Mouse (Mus musculus) forebrain, embryonic 15.5 days (tissue): ENCODE measurements around the gene Ly86. TPM values are rescaled to one million over a fixed set of nuclear protein-coding genes. Genes with fewer than 3 reads are reported as not detected.
A peak's percentile ranks its signal among the peaks of the same experiment; 100 is the strongest.

ENCODE experiments used
- ATAC-seq: fragments of 200-750 bp; cut with Nextera tagmentation; replicated peaks from 2 replicates; pipeline ENCODE4 v1.8.0; 2017; ENCODE audit warnings: mild to moderate bottlenecking, moderate TSS enrichment, moderate library complexity
- H3K27ac ChIP-seq: fragments of 300-500 bp; sonication (generic); replicated peaks from 2 replicates; pipeline ENCODE4 v1.5.1; 2015; ENCODE audit warnings: mild to moderate bottlenecking, inconsistent platforms
- H3K27me3 ChIP-seq: fragments of 300-500 bp; sonication (generic); 2 replicates; pipeline ENCODE4 v1.6.1; 2015; ENCODE audit warnings: inconsistent platforms
- H3K36me3 ChIP-seq: fragments of 300-500 bp; sonication (generic); 2 replicates; pipeline ENCODE4 v1.6.1; 2015; ENCODE audit warnings: mild to moderate bottlenecking, inconsistent platforms
- H3K4me1 ChIP-seq: fragments of 300-500 bp; sonication (generic); 2 replicates; pipeline ENCODE4 v1.6.1; 2015; ENCODE audit warnings: inconsistent platforms
- H3K4me2 ChIP-seq: fragments of 300-500 bp; sonication (generic); replicated peaks from 2 replicates; pipeline ENCODE4 v1.6.1; 2015; ENCODE audit warnings: mild to moderate bottlenecking, inconsistent platforms
- H3K4me3 ChIP-seq: fragments of 300-500 bp; sonication (generic); 2 replicates; pipeline ENCODE4 v1.5.1; 2015; ENCODE audit warnings: mild to moderate bottlenecking, inconsistent platforms
- H3K9ac ChIP-seq: fragments of 300-500 bp; sonication (generic); replicated peaks from 2 replicates; pipeline ENCODE4 v1.6.1; 2015; ENCODE audit warnings: mild to moderate bottlenecking, inconsistent platforms
- H3K9me3 ChIP-seq: fragments of 300-500 bp; sonication (generic); 2 replicates; pipeline ENCODE4 v1.6.1; 2016; ENCODE audit warnings: inconsistent platforms
- WGBS: fragments of 180-500 bp; shearing (Covaris S2); methylation state at CpG from one replicate; pipeline ENCODE4 v1.1.7; 2015; ENCODE audit warnings: mixed read lengths; 5-methylcytosine and 5-hydroxymethylcytosine counted together
- polyA plus RNA-seq: library from polyadenylated mRNA; unstranded; fragments of >200 nt; fragmentation: Nextera tagmentation; extraction: Ambion mirVana; gene quantifications from 2 replicates; pipeline ENCODE4 v1.2.1, GENCODE M21; 2015

The Ly86 gene
- polyA plus RNA-seq, 1 experiment from 2014 or later = 6.0 TPM

- Histone ChIP-seq H3K4me3 (no peak overlapping the region), H3K4me2 (no peak overlapping the region), H3K27ac (no peak overlapping the region), H3K9ac (no peak overlapping the region), H3K36me3 (no peaks in the 10 kb centered on the region), H3K4me1 (no peaks in the 10 kb centered on the region), H3K27me3 (no peaks in the 10 kb centered on the region), H3K9me3 (no peaks in the 10 kb centered on the region)
- ATAC-seq = no peak
- 92% methylated on average over 10 of the region's 10 CpGs for WGBS
These were observed 10.8 kb downstream of the Ly86 start for GRCm38 (mm10) chr13:37355642-37356331.

- no peaks in the 10 kb centered on the region for H3K27me3 ChIP-seq
- H3K9ac ChIP-seq = no peak overlapping the region
- H3K9me3 ChIP-seq = no peaks in the 10 kb centered on the region
- 90% methylated on average over 2 of the region's 2 CpGs for WGBS
- no peak overlapping the region for H3K4me3 ChIP-seq
- no peak for ATAC-seq
- H3K4me1 ChIP-seq = no peaks in the 10 kb centered on the region
- H3K27ac ChIP-seq = no peak overlapping the region
- no peaks in the 10 kb centered on the region for H3K36me3 ChIP-seq
- H3K4me2 ChIP-seq = no peak overlapping the region
These were observed 11.5 kb downstream of the Ly86 start for GRCm38 (mm10) chr13:37356549-37356948.

DNA sequence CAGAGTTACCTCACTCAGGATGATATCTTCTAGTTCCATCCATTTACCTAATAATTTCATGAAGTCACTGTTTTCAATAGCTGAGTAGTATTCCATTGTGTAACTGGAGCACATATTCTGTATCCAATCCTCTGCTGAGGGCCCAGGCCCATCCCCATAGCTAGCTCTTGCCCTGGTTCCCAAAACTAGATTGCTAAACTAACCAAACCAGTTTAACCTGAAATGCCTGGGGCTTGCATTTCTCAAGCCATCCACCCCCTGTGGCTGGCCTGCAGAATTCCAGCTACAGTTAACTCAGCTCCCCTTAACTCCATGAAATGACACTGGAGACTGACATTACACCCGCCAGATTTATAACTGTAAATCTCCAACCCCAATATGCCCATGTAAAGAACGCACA lies 13.1 kb downstream of the Ly86 start:
- 91% methylated on average over 2 of the region's 2 CpGs for WGBS
- Histone ChIP-seq H3K27ac (no peak overlapping the region), H3K9ac (no peak overlapping the region), H3K27me3 (no peaks in the 10 kb centered on the region), H3K36me3 (no peaks in the 10 kb centered on the region), H3K4me2 (no peak overlapping the region), H3K4me3 (no peak overlapping the region), H3K9me3 (no peaks in the 10 kb centered on the region), H3K4me1 (no peaks in the 10 kb centered on the region)
- ATAC-seq = no peak

DNA sequence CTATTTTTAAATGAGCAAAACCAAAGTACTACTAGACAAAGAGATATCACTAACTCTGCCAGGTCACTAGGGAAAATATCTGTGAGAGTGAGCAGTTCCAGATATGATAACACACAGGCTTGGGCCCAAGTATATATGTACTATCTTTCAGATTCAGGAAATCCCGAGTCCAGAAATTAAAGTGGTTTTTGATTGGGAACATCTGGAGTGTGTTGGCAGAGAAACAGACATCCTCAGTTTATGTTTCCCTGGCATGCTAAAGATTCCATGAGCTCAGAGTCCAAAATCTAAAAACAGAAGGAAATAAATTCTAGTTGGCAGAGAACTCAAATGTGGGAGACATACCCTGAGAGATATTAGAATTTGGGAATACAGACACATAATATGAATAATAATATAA lies 16.2 kb downstream of the Ly86 start:
- Histone ChIP-seq H3K9ac (no peak overlapping the region), H3K4me3 (no peak overlapping the region), H3K4me2 (no peak overlapping the region), H3K27ac (no peak overlapping the region), H3K4me1 (no peaks in the 10 kb centered on the region), H3K27me3 (no peaks in the 10 kb centered on the region), H3K36me3 (no peaks in the 10 kb centered on the region), H3K9me3 (no peaks in the 10 kb centered on the region)
- no peak for ATAC-seq
- WGBS = 73% methylated on average over 1 of the region's 1 CpGs

DNA sequence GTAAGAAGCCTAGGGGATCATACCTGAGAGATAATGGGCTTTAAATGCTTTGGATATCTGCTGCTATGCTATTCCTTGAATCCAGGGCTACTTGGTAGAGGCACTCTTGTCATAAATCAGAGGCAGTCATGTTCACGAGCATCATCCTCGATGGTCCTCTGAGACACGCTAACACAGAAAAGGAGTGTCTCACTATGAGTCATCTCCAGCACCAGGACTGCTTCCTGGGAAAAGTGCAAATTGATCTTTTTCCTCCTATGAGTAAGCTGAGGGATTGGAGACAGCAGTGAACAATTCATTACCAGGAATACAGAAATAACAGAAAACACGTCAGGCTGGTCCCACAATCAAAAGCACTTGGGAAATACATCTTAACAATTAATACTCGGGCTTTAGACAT lies 19.3 kb downstream of the Ly86 start:
- WGBS = 75% methylated on average over 5 of the region's 5 CpGs
- H3K36me3 ChIP-seq = no peaks in the 10 kb centered on the region
- no peak for ATAC-seq

GRCm38 (mm10) chr13:37376411-37376810 lies 31.4 kb downstream of the Ly86 start:
- Histone ChIP-seq H3K27me3 (no peaks in the 10 kb centered on the region), H3K9ac (no peak overlapping the region), H3K27ac (no peak overlapping the region), H3K4me3 (no peak overlapping the region), H3K4me2 (no peak overlapping the region), H3K36me3 (no peaks in the 10 kb centered on the region), H3K4me1 (no peaks in the 10 kb centered on the region), H3K9me3 (no peaks in the 10 kb centered on the region)
- 52% methylated on average over 5 of the region's 5 CpGs for WGBS
- no peak for ATAC-seq

More for the DNA sequence above, 19.3 kb downstream of the Ly86 start:
- Histone ChIP-seq H3K9me3 (no peaks in the 10 kb centered on the region), H3K27me3 (no peaks in the 10 kb centered on the region), H3K4me3 (no peak overlapping the region), H3K4me1 (no peaks in the 10 kb centered on the region), H3K27ac (no peak overlapping the region), H3K9ac (no peak overlapping the region), H3K4me2 (no peak overlapping the region)

DNA sequence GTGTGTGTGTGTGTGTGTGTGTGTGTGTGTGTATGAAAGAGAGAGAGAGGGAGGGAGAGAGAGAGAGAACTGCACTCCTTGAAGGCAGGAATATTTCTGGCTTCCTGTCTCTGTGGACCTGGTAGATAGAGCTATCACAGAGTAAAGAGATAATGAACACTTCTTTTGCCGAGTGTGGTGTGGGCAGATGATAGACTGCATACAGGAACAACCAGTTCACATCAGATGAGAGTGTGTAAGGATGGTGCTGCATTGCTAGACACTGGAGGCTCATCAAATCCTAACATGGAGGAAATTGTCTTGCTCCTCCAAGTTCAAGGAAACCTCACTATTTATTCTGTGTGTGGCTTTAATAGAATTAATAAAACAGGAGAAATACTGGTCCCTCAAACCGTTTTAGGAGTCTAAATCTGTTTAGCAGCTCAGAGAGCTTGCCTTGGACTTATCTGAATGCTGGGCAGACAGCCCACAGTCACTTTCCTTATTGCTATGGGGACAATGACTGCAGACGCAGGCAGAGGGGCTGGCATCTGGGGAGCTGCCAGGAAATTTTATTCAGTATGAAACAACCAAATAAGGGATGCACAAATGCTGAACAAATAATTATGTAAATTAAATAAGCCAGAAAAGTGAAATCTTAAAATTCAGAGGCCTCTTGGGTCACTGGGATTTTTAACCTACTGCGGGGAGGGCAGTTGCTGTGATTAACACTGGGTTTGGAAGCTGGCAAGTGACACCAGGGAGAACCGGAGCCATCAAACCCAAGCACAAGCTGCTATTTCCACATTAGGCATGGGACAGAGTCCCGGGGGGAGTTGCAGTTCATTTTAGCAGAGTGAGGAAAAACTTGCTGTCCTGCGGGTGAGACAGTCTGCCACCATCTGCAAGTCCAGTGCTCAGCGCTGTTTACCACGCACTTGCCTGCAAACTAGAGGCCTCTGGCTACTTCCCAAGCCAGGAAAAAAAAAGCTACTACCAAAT lies 43.5 kb downstream of the Ly86 start:
- Histone ChIP-seq H3K4me3 (no peak overlapping the region), H3K4me1 (peaks cover 20% of the 10 kb centered on the region), H3K4me2 (peak overlapping the region; percentile 23), H3K27me3 (no peaks in the 10 kb centered on the region), H3K9me3 (no peaks in the 10 kb centered on the region), H3K27ac (peak overlapping the region; percentile 77), H3K9ac (0 out of 2 replicates have a peak overlapping the region, but pooled peaks have one; percentile 15), H3K36me3 (no peaks in the 10 kb centered on the region)
- peak; percentile 83 for ATAC-seq
- WGBS = 23% methylated on average over 9 of the region's 9 CpGs

DNA sequence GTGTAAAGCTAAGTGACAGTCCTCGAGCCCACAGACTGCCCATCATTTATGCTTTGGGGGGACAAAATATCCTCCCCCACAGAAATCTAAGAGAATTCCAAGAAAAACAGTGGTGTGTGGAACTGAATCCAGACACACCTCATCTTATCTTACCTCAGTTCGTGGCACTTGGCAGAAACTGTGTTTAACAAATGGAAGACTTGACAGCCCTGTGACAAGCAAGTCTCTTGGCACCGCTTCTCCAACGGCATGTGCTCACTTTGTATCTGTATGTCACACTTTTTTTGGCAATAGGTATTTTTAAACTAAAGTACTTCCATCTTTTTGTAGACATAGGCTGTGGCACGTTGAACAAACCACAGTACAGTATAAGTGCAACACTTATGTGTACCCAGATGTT lies 44.3 kb downstream of the Ly86 start:
- Histone ChIP-seq H3K9ac (no peak overlapping the region), H3K4me1 (peaks cover 20% of the 10 kb centered on the region), H3K27me3 (no peaks in the 10 kb centered on the region), H3K4me2 (peak overlapping the region; percentile 23), H3K36me3 (no peaks in the 10 kb centered on the region), H3K4me3 (no peak overlapping the region), H3K9me3 (no peaks in the 10 kb centered on the region), H3K27ac (peak overlapping the region; percentile 77)
- peak; percentile 38 for ATAC-seq
- WGBS = 49% methylated on average over 5 of the region's 5 CpGs

- no peak overlapping the region for H3K9ac ChIP-seq
- no peaks in the 10 kb centered on the region for H3K9me3 ChIP-seq
- H3K36me3 ChIP-seq = no peaks in the 10 kb centered on the region
- WGBS = 85% methylated on average over 4 of the region's 4 CpGs
- no peak overlapping the region for H3K4me3 ChIP-seq
- no peaks in the 10 kb centered on the region for H3K27me3 ChIP-seq
- H3K27ac ChIP-seq = no peak overlapping the region
- H3K4me1 ChIP-seq = no peaks in the 10 kb centered on the region
- no peak overlapping the region for H3K4me2 ChIP-seq
- ATAC-seq = no peak
These were observed 53.8 kb downstream of the Ly86 start for GRCm38 (mm10) chr13:37398791-37399190.

DNA sequence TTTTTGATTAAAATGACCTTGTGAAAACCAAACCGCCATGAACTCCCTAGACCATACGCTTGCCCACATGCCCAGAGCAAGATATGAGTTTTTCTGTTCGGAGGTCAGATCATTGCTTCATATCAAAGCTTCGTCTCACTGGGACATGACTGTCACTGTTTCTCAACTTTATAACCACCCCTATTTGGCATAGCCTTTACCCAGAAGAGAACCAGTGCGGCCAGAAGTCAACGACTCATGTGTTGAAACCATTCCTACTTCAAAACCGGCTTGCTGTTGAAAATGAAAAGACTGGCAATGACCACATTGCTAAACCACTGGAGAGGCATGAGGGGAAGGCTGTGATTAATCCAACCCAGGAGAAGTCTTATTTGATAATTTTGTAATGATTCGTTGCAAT lies 54.3 kb downstream of the Ly86 start:
- Histone ChIP-seq H3K36me3 (no peaks in the 10 kb centered on the region), H3K9ac (no peak overlapping the region), H3K27me3 (no peaks in the 10 kb centered on the region), H3K4me1 (no peaks in the 10 kb centered on the region), H3K4me3 (no peak overlapping the region), H3K9me3 (no peaks in the 10 kb centered on the region), H3K27ac (no peak overlapping the region), H3K4me2 (no peak overlapping the region)
- 94% methylated on average over 8 of the region's 8 CpGs for WGBS
- ATAC-seq = no peak

- H3K9ac ChIP-seq = no peak overlapping the region
- H3K36me3 ChIP-seq = no peaks in the 10 kb centered on the region
- no peaks in the 10 kb centered on the region for H3K4me1 ChIP-seq
- 32% methylated on average over 3 of the region's 3 CpGs for WGBS
- no peak for ATAC-seq
- H3K9me3 ChIP-seq = no peaks in the 10 kb centered on the region
- H3K4me2 ChIP-seq = no peak overlapping the region
- no peaks in the 10 kb centered on the region for H3K27me3 ChIP-seq
- no peak overlapping the region for H3K4me3 ChIP-seq
- H3K27ac ChIP-seq = no peak overlapping the region
These were observed 57.4 kb downstream of the Ly86 start for GRCm38 (mm10) chr13:37402421-37402820.

GRCm38 (mm10) chr13:37403708-37404107 lies 58.7 kb downstream of the Ly86 start:
- Histone ChIP-seq H3K36me3 (no peaks in the 10 kb centered on the region), H3K27ac (no peak overlapping the region), H3K4me1 (no peaks in the 10 kb centered on the region), H3K4me2 (no peak overlapping the region), H3K9me3 (no peaks in the 10 kb centered on the region), H3K9ac (no peak overlapping the region), H3K4me3 (no peak overlapping the region), H3K27me3 (no peaks in the 10 kb centered on the region)
- WGBS = 94% methylated on average over 2 of the region's 2 CpGs
- ATAC-seq = no peak
